Mouse (Mus musculus) thymus, postnatal 25 days (tissue): ENCODE data around the gene Uhrf2.
"Not testable (repeated sequence)": the region's sequence is repeated elsewhere in the genome, so short reads cannot be mapped to it uniquely, and the experiment has no call there.

Source experiments
- DNase-seq: peaks from one replicate; pipeline ENCODE4 v3.0.0; 2022

Uhrf2 gene

DNA sequence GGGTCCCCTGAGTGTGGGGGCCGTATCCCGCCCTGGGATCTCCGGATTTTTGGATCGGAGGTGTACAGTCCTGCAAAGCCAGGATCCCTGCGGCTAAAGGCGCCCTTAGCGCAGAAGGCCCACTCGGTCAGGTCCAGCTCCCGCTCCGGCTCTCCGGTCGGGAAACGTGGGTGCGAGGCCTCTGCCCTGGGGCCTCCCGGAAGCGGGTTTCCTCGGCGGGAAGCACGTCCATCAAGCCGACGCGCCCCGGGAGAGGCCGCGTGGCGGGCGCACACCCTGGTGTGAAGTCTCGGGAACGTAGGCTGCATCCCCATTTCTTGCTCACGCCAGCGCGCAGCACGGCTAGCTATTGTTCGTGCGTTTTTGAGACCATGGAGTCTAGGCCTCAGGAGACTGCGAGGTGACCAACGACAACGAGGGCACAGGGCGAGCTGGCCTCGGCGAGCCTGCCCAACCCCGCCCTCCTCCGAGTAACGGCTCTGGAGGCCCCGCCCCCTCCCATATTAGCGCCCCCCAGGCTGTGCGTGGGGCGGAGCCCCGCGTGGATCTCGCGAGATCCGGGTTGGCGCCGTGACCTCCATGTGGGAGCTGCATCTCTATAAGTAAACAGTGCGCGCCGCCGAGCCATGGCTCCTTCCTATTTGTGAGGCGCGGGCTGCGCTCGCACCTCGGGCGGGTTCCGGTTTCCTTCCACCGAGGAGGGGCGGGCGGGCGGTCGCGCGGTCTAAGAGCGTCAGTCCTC is at the start of gene Uhrf2:
Gene Uhrf2, plus strand, starts transcription at position 620 of the 742 bp plus-strand sequence.
- peak; percentile 97 for DNase-seq

DNA sequence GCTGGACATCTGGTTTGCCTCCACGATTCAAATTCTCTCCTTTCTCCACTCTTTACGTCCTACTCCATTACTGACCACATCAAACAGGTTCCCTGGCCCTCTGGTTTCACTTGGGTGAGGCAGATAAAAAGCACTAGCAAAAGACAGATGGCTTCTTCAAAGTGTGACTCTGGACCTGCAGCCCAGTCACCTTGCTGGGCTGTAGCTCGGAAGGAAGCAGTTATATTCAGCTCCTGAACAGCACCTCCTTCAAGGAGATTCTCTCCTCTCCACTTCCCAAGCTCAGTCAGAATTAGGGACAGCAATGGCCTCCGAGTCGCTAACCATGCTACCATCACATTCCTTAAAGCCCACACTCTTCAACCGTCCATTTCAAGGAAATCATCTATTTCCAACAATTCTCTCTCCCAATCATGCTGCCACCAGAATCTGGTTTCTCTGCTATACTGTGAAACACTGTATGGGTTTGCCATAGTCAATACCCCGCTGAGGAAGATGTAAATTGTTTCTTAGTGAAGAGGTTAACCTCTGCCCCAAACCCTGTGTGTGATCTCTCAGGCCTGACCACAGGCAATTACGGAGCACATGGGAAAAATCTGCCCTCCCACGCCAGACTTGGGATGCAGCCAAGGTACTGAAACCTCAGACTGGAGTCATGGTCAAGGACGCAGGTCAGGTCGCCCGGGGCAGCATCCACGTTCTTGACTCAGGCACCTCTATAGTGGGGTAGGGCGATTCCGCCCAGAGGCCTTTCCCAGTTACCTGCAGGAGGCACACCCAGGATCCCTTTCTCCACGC is 45.9 kb upstream of the Uhrf2 start:
- DNase-seq: no peak

DNA sequence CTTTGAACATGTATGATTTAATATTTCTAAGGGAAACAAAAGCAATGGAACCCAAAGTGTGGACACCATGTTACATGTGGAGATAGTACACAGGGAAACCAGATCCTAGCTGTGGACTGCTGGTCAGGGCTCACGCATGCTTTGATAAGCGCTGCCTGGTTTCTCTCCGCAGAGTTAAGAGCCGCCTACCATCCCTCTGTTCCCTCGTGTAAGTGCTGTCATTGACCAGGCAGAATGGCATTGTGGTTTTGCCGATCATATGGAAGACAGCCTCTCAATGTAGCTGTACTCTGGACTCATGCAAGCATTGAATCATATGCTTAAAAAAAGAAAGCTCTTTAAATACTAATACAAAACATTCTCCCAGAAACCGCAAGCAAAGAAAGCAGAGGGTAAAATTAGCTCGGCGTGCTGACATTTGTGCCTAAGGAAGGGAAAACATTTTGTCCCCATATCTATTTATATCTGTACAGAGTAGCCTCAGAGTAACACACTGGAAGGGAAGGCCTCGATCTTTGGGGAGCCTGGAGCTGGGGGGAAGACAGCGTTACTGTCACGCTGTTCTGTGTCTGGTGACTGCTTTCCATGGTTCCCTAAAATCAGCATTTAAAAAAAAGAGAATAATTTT is 43.7 kb upstream of the Uhrf2 start:
- DNase-seq: no peak

DNA sequence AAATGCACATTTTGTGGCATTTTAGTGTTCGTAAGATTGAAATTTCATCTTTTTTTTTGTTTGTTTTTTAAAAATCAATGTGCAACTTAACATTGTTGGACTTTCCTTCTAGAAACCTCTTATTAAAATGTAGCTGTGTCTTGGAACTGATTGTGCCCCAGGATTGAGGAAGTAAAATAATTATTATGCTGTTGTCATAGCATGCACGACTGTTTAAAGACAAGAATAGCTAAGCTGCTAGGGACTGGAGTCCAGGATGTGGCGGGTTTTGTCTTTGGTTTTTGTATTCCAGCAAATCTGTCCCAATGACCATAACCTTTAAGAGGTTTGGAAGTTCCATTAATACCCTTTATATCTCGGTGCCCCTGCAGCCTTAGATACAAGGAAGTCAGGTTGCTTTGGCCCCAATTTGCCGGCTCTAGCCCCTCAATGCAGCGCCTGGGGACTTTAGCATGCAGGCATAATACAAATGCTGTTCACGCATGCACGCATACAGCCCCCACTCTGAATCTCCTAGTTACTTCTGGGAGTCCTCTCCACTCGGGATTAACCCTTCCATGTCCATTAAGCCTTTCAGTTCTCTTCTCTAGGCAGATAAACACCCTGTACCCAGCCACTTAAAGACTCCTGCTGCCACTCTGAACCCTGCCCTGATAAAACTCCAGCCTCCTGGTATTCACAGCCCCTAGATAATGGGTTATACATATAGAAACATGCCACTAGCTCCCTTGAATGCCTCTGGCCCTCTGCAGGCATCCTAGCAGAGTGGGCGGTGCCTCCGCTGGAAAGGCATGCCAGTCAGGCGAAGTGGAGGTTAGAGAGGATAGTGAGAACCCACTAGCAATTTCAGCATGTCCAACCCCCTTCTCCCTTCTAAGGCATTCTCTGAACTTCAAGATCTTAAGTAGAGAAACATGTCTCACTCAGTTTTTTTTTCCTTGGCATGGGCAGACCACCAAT is 29.6 kb upstream of the Uhrf2 start:
- DNase-seq: no peak

DNA sequence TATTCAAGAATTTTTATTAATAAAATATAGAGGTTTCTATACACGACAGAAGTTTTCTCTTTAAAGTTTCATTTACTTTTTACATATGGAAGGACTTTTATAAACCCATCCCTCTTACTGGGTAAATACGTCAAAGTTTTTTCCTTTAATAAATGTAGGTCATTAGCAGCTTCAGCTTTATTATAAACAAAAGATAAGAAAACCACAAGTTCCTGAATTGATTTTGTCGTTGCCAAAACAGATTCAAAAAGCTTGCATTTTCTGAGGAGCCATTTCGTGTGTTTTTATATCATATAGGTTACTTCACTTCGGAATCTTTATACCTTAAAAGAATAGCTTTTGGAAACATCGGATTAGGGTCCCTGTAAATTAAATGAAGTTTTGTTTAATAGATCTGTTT is 28.8 kb upstream of the Uhrf2 start:
- no peak for DNase-seq

DNA sequence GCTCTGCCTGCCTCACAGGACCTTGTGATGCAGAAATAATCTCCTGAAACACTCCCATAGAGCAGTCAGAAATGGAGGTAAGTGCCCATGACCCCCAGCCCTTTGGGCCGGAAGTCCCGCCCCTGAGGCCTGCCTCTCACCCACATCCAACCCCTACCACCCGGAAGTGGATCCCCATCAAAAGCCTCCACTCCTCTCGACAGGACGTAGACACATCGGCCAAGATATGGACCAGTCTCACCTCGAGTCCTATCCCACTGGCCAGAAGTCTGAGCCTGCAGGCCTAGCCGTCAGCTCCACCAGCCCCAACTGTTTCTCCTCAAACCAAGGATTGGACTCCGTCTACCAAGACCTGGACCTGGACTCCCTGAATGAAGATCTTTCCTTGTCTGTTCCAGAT is 26.7 kb upstream of the Uhrf2 start, which contains the start of gene Trpd52l3:
Gene Trpd52l3, plus strand, starts transcription at position 170 of the 400 bp plus-strand sequence.
- DNase-seq: no peak

DNA sequence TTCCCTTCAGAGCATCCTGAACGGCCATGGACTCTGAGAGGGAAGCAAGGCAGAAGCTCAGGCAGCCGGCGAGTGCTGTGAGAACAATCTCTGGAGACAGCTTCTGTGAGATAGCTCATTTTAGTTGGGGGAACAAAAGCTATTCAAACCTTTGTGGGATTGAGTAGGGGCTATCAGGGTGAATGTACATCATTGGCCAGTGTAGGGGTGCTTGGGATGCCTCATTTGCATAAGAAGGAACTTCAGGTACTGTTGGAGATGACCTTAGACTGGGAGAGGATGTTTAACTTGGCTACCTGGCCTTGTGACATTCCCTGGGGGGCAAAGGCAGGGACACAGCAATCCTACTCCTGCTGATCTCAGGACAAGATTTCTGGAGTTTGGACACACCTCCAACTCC is 23.9 kb upstream of the Uhrf2 start:
- no peak for DNase-seq

DNA sequence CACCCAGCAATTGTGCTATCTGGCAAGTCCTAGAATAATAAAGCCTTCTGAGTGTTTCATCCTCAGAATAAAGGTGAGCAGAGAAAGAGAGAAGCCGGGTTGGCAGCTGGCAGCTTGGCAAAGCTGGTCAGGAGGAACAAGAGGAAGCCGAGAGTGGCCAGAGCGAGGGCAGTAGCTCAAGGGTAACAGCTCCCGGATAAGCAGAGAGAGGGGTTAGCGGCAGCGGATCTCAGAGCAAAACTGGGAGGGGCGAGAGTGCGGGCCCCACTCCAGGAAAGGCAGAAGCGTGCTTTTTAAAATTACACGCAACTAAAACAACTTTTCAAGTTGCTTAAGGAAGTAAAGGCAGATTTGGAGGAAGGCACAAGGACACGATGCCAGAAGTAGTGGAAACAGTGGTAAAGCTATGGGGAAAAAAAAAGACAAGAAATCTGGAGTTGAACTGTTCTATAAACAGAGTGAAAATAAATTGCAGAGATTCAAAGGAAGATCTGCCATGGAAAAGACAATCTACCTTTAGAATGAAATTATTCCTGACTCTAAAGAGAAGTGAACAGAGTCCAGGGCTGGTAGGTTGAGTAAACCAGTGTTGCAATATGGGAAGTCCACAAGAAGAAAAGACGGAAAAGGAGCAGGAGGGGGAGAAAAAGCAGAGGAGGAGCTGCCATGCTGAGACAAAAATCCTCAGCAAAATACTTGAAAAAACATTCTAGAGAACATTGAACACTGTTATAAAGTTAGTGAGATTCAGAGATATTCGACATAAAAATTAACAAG is 19.6 kb upstream of the Uhrf2 start:
- no peak for DNase-seq

DNA sequence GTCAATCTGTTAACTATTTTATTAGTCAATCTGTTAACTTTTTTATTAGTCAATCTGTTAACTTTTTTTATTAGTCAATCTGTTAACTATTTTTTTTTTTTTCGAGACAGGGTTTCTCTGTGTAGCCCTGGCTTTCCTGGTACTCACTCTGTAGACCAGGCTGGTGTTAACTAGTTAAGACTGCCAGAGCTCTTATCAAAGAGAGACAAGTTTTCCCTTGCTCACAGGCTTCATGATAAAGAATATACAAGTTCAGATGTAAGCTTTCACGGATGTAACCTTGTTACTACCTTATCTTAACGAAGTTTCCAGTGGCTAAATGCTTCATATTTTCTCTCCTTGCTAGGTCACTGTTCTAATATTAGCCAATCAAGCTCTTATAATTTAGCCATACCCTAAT is 16.0 kb upstream of the Uhrf2 start:
- DNase-seq: no peak

DNA sequence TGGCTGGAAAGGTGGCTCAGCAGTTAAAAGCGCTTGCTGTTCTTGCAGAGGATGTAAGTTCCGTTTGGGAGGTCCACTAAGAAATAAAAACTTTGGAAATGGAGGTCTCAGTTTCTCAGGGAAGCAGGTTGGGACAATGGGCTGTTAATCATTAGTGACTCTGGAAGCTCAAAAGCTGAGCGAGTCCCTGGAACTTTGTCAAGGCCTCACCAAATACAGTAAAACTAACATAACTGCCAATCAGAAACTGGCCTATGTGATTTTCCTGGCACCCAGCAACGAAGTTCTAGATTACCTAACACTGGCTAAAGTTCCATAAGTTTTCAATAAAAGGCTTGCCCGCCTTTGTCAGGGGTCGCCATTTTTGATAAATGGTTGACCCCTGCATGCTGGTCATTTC is 14.2 kb upstream of the Uhrf2 start:
- no peak for DNase-seq

DNA sequence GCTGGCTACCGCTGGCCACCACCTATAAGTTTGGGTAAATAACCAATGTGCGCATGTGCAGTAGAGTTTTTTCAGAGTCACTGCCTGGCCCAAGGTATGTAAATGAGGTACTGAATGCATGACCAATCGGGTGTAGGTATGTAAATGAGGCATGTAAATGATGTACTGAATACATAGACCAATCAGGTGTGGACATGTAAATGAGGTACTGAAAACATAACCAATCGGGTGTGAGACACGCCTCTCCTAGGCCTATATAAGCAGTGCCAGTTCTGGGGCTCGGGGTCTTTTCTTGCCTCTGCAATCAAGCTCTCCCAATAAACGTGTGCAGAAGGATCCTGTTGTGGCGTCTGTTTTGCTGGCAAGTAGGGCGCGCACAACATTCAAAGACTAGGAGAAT is 6.9 kb upstream of the Uhrf2 start:
- DNase-seq: not testable (repeated sequence)

DNA sequence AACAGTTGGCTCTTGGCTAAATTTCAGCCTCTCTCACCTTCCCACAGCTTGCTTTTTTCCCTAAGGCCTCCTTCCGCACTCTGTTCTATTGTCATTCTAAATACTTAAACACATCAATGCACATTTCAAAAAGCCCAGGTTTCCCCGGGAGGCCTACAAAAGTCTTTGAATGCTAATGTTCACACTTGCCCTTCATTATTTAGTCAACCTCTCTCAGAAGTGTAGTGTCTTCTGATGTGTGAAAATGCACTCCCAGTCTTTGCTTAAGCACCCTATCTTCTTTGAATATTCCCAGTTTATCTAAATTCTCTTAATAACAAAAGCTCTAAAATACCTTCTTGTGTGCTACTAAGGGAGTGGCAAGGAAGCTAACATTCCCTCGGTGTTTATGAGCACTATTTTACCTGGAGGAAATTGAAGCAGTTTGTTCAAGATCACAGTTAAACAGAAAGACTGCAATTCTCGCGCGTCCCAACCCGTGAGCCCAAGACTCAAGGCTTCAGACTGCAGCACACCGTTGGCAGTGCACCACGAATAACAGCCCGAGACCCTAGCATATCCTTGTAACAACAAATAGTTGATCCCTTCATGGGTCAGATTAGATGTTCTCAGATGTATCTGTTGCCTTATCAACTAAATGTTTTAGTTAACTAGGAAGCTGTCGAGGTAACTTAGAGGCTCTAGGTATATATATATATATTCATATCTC is 1.2 kb upstream of the Uhrf2 start:
- no peak for DNase-seq

DNA sequence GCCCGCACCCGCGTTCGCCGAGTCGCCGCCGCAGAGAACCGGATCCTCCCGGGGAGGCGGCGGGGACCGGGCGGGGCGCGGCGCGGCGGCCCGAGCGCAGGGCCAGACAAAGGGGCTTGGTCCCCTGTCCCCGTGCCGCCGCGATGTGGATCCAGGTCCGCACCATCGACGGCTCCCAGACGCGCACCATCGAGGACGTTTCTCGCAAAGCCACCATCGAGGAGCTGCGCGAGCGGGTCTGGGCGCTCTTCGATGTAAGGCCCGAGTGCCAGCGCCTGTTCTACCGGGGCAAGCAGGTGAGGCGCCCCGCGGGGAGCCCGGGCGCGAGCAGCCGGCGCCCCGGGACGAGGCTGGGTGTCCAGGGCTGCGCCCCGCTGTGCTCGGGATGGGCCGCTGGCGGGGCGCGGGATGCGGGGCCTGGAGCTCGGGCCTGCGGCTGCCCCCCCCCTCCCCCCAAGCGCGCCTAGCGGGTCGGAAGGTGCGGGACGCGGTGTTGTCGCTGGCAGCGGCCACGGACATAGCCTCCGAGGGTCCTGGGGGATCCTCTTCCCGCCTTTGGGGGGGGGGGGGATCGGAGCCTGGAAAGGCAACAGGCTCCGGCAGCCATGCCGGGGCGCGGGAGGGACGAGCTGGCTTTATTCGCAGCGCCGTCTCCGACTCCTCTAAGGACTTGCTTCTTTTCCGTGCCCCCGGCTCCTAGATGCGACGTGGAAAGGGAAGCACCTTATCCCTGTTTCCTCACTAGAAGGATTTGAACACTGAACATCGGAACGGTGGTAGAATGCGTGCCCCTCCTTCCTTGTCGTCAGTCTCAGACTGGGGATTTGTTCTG is 539 bp downstream of the Uhrf2 start:
- DNase-seq: no peak

DNA sequence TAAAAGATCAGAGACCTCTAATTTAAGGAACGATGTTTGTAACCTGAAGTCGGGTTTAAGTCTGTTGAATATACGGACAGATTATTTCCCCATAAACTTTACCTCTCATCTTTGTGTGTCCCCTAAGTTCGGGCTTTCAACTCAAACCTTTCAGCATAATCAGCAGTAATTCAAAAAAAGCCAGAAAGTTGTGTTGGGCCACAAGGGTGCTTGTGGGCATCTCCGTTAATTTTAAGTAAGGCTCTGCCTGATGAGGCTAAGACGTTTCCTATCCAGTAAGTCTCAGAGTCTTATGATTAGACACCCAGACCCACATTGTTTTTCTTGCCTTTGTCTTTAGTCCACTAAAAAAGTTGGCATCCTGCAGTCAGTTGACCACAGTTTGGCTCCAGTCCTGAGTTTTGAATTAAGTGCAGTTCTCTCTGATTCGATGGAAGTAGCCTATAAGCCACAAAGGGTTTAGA is 1.2 kb downstream of the Uhrf2 start:
- no peak for DNase-seq

DNA sequence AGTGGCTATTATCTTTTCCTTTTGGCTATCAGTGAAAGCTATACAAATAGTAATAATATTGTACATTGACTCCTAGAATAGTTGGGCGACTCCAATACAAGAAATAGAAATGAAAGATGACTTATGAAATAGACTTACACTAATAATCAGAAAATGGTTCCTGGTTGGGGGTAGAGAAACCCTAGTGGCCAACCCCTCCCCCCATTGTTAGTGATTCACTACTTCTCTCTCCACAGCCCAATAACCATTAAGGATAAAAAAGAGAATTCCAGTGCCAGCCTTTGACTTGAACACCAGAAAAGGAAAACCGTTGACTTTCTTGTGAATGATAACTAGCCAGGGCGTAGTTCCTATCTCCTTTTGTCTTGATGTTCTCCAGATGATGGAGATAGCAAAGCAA is 1.9 kb downstream of the Uhrf2 start:
- no peak for DNase-seq

DNA sequence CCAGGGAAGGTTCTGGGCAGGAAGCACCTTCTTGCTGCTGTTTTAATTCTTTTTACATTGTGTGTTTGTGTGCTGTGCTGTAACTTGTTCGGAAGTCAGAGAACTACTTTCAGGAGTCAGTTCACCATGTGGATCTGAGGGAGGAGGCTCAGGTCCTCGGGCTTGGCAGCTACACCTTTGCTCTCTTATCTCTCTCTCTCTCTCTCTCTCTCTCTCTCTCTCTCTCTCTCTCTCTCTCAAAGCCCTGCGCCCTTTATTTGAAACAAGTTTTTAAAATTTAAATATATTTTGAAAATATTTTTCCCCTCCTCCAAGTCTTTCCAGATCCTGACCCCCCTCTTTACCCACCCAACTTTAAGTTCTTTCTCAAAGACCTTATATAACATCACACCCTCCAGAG is 5.0 kb downstream of the Uhrf2 start:
- DNase-seq: no peak

DNA sequence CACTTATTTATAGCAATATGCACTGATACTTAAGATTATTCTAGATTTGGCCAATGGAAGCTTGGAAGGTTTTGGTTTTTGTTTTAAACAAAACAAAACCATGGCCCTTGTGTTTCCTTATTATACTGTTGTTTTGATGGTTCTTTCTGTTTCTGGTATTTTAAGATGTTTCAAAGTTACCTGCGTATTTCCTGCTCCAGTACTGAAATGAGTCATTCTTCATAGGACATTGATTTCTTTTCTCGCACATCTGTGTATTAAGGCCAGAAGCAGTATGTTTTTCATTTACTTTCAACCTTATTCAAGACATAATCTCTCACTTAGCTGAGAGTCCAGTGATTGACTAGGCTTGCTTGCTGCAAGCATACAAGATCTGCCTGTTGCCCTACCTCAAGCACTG is 13.4 kb downstream of the Uhrf2 start:
- no peak for DNase-seq

DNA sequence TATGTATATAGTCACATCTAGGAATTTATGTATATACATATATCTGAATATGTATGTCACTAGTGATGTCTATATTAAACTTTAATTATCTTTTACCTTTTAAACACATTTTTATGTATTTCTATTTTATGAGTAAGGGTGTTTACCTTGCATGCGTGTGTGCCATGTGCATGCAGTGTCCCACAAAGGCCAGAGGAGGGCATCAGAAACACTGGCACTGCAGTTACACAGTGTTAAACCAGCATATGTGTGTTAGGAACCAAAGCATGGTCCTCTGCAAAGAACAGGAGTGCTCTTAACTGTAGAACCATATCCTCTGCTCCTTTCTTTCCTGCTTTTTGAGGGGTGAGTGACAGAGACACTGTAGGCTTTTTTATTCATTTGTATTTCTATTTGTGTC is 14.3 kb downstream of the Uhrf2 start:
- DNase-seq: no peak

DNA sequence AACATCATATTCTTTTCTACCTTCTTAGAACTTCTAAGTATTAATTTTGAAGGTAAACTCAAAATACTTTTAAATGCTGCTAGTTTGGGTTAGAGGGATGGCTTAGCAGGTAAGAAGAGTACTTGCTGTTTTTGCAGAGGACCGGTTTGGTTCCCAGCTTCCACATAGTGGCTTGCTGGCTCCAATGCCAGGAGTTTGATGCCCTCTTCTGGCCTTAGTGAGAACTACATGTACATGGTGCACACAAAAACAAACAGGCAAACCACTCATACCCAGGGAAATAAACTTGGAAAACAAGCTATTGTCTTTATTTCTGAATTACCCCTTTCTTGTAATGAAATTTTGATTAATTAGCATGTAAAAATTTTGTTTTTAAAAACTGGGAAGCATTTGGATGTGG is 15.5 kb downstream of the Uhrf2 start:
- DNase-seq: peak; percentile 44

DNA sequence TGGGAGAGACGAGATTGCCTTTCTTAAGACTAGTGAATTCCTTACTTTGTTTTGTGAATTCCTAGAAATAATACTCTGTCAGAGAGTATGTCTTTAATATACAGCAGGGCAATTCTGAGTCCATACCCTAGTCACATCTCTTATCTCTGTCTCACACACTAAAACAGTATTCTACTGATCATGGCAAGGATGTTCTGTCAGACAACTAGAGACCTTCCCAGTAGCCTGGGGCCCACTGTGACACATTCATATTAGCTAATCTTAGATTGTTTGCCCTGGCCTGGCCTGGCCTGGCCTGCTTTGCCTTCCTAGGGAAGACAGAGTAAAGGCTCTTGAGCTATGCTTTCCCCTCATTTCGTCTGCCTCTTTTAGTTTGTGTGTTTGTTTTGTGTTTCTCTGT is 20.3 kb downstream of the Uhrf2 start:
- DNase-seq: no peak
